Mouse (Mus musculus) cerebellum, postnatal 4 days (tissue): ENCODE data around the gene Resf1.
"Not testable (repeated sequence)": the region's sequence is repeated elsewhere in the genome, so short reads cannot be mapped to it uniquely, and the experiment has no call there.

Experiments
- DNase-seq, 2 experiments: peaks; one replicate each; pipeline ENCODE4 v3.0.0; 2022; ENCODE audit warnings: low spot score in 2 of 2, mixed read lengths in 1 of 2

Resf1 gene

GRCm38 (mm10) chr6:149308956-149309932 is at the start of gene Resf1:
TSS of gene Resf1 (plus strand) at chr6:149309414.
- peak; percentile 77 to 86 for DNase-seq

DNA sequence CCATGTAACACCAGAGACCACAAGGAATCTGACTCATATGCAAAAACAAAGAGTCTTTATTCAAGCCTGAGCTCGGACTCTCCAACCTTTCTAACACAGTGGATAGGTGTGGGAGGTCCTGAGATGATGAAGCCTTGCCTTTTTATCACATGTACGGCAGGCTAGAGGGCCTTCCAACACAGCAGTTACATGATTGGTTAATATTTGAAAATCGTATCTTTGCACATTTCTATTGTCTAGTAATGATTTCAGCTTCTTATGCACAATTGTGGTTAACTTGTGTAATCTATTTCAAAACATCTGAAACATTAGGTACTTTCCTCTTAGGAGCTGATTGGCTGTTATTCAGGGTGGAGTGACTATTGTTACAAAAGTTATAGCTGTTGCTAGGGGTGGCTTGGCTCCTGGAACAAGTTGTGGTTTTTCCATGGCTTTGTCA is 48.4 kb upstream of the Resf1 start:
- DNase-seq, result no peak

DNA sequence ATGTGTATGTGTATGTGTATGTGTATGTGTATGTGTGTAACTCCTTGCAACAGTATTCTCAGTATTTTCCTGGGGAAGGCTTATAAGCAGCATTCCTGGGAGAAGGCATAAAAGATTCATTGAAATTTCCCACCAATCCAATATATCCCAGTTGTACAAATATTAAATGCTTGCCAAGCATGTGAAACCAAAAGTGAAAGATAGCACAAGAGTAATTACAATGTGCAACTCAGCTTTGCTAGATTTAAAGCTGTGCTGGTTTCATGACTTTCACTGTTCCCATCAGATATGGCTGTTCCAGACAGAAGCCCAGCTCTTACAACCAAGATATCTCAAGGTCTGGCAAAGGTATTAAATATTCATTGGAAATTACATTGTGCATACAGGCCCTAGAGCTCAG is 41.3 kb upstream of the Resf1 start:
- no peak for DNase-seq

GRCm38 (mm10) chr6:149278248-149278731 is 30.9 kb upstream of the Resf1 start:
- DNase-seq, result no peak

DNA sequence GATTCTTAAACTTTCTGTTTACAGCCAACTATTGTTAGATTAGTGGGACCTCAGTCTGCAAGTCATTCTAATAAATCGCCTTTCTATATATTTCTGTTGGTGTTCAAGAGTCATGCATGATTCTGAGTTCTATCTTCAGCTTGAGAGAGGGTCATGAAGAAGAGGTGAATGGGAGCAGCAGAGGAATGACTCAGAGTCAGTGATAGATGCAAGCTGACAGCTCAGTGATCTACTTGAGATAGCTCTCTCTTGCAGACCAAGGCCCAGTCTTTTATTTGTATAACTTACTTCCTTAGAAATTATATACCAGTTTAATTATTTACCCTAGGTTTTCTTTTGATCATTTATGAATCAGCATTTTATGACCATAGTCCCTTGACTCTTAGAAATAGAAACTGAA is 30.3 kb upstream of the Resf1 start:
- DNase-seq, result no peak

- no peak for DNase-seq
Observed at GRCm38 (mm10) chr6:149280511-149280910, 28.7 kb upstream of the Resf1 start.

GRCm38 (mm10) chr6:149288190-149288589 is 21.0 kb upstream of the Resf1 start:
- DNase-seq, result peak in 1 of 2 experiments; percentile 16

- DNase-seq, result not testable (repeated sequence)
Observed at GRCm38 (mm10) chr6:149303231-149303630, 6.0 kb upstream of the Resf1 start.

- no peak for DNase-seq
Observed at GRCm38 (mm10) chr6:149307092-149307491, 2.1 kb upstream of the Resf1 start.

DNA sequence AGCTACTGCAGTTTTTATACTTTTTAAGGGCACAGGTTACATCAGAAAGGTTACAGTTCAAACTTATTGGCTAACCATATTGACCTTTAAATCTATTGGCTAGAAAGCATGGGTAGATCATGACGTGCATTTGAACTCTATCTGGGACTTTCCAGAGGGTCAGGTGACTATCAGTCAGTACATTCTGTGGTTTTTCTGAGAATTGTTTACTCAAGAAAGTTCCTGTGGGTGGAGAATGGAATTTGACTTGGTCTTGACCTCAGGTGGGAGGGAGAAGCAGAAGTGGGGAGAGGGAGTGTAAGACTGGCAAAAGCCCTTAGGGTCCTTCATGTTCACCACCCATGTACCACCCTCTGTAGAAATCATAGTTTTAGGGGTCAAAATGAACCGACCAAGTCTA is 1.4 kb upstream of the Resf1 start:
- no peak for DNase-seq

- DNase-seq, result no peak
Observed at GRCm38 (mm10) chr6:149310226-149310625, 1.0 kb downstream of the Resf1 start.

DNA sequence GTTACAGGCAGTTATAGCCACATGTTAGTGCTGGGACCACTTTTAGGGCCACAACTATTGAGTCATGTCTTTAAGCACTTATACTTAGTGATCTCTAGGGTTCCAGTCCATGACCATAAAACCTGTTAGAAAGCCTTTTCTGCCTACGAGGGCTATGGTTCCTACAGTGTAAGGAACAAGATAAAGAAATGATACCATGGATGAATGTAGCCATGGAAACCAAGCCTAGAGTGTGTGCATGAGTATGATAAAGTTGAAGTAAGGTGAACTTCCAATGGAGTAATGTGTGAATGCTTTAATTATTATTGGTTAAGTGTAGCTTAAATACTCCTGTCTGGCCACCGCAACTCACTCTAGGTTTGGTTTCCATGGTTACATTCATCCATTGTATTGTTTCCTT is 1.8 kb downstream of the Resf1 start:
- no peak for DNase-seq

DNA sequence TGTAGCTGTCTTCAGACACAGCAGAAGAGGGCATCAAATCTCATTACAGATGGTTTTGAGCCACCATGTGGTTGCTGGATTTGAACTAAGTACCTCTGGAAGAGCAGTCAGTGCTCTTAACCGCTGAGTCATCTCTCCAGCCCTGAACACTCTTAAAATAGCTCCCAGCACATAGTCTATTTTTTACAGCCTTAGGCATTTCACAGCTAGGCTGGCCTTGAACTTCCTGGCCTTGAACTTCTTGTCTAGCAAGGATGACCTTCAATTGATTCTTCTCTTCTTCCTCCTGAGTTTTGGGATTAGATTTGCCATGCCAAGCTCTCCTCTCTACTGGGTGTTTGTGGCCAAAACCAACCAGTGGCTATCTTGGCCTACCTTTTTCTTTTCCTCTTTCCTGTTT is 2.6 kb downstream of the Resf1 start:
- DNase-seq, result no peak

GRCm38 (mm10) chr6:149312221-149312620 is 3.0 kb downstream of the Resf1 start:
- no peak for DNase-seq

- DNase-seq, result no peak
Observed at GRCm38 (mm10) chr6:149314918-149315317, 5.7 kb downstream of the Resf1 start.

- DNase-seq, result no peak
Observed at GRCm38 (mm10) chr6:149323523-149324241, 14.5 kb downstream of the Resf1 start.

GRCm38 (mm10) chr6:149324242-149324633 is 15.0 kb downstream of the Resf1 start:
- no peak for DNase-seq

DNA sequence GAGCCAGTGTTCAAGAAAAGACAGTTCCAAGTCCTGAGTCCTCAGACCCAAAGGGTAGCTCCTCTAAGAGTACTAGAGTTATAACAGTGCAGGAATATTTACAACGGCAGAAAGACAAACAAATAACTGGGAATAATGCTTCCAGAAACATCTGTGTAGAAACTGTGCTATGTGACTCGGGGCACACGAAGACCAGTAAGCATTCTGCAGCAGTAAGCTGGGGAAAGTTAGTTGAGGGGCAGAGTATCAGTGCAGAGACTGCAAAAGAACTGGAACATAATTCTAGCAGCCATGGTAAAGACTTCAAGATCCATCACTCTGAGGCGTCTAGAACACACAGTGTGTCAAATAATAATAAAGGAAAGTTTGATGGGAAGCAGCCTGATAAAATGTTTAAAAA is 19.9 kb downstream of the Resf1 start:
- no peak for DNase-seq

GRCm38 (mm10) chr6:149330332-149330731 is 21.1 kb downstream of the Resf1 start:
- DNase-seq, result no peak

GRCm38 (mm10) chr6:149333036-149333435 is 23.8 kb downstream of the Resf1 start:
- DNase-seq, result no peak

DNA sequence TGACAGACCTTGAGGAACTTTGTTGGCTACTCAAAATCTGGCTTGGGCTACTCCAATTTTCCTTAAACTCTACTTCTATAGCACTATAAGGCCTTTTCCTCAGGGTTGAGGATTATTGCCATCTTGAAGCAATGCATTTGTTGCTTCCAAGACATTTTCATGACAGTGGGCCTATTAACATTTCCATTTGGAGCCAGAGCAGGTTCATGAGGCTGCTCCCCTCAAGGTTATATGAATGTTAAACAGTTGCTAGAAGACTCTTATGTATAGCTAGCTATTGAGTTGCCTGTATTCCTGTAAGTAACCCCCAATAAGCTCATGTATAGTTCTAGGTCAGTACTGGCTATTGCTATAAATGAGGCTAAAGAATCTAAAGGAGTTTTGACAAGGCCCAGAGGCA is 28.8 kb downstream of the Resf1 start:
- no peak for DNase-seq

DNA sequence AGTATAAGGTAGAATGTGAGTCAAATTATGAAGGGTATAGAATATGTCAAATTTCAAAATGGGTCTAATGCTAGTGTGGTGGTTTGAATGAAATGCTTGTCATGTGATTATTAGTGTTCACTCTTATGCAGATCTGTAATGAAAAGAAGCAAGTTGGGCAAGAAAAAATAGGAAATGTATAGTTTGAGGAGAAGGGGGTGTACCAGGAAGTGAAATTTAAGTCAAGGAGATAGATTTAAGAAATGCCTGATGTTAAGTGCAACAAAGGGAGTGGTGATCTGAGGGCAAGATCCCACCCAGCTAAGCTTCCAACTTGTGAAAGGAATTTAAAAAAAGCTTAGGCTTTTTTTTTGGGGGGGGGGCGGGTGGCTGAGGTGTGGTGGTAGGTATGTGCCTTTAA is 29.4 kb downstream of the Resf1 start:
- no peak for DNase-seq

- no peak for DNase-seq
Observed at GRCm38 (mm10) chr6:149343802-149344201, 34.6 kb downstream of the Resf1 start.
